Mouse (Mus musculus) embryo, embryonic 11 days (tissue): Measurements from ENCODE around the gene Gm3252.
"Not testable (repeated sequence)": the region's sequence is repeated elsewhere in the genome, so short reads cannot be mapped to it uniquely, and the experiment has no call there.

Experiments used
- DNase-seq: peaks from one replicate; pipeline ENCODE4 v3.0.0-alpha.2; 2015

Gene Gm3252

DNA sequence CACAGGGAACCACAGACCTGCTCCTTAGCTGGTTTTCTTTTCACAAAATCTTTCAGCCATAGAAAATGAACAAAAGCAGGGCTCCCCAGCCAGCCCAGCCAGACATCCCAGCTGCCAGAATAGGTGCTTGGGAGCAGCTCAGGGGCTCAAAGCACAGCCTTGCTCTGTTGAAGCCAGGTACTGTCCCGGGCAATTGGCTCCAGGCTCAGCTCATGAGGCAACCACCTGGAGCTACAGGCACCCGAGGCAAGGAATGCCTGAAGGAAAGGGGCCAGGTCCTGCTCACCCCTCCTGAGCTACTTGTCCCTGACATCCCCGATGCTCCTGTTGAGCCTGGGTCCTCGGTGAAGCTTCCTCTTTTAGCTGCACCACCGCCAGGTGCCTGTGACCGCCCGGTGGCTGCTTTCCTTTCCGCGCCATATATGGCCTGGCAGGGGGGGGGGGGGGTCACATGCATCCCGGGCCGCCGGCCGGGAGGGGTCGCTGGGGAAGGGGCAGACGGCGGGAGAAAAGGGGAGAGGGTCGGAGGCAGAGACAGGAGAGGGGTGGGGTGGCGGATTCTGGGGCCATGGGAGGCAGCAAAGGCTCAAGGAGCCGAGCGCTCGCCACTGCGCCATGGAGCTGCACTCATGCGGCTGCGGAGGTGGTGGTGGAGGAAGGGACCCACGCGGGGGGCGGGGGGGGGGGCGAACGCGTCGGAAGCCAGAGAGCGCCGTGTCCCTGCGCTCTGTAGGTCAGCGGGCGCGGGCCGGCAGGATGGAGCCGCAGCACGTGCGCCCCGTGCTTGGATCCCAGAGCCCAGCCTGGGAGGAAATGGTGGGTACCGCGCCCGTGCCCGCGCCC is at the start of gene Gm3252:
TSS of gene Gm3252 (plus strand) at position 738 of the 843 bp plus-strand sequence.
- DNase-seq: peak; percentile 0

DNA sequence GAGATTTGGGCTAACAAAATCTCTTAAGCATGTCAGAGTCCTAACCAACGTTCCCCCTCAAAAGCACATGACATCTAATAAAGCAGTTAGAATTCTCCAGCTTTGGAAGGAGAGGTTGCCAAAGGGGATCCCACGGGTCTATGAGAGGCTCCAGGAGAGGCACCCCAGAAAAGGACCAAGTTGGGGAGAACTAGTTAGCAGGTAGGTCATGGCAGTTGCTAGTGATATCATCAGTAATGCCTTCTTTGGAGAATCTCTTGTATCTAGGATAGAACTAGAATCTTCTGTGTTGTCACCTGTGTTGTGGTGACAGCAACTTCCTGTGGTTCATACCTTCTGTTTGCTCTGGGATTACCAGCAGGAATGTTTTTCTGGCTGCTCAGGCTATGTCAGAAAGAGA is 17.6 kb upstream of the Gm3252 start, which contains the start of gene Gm7876:
TSS of gene Gm7876 (plus strand) at position 301 of the 400 bp plus-strand sequence.
- DNase-seq: not testable (repeated sequence)

- not testable (repeated sequence) for DNase-seq
These were observed 49.5 kb downstream of the Gm3252 start, which contains the start of gene Gm9602 for GRCm38 (mm10) chr14:4776037-4776436. Gene Gm9602, plus strand, starts transcription at chr14:4776337.
